Mouse (Mus musculus): Measurements from ENCODE around the gene Tmtc4.

DNA sequence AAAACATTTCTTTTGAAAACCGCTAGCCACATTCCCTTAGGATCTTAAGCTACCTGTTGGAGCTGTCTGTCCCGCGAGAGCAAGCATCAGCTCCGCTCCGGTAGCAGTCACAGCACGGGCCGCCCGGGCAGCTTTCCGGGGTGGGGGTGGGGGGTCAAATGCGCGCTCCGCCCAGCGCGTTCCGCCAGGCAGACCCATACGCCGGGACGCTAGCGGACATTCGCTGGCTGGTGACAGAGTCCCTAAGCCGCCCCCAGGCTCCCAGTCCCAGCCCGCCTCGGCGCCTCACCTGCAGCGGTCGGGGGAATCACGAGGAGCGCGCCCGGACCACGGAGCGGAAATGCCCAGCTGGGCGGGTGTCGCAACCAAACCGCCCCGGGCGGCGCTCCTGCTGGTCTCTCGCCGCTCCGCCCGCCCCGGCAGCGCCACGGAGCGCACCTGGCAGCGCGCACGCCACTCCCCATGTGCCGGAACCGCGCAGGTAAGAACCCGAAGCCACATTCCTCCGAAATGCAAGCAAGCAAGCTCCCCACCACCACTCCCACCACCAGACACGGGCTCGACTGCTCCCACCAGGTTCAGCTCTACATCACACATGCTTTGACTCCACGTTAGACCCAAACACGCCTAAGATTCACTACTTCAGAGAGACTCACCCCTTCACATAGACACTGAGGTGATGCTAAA, 70.9 kb downstream of the Tmtc4 start:
- TF ChIP-seq POLR2A (IDR thresholded peaks at IDR 0.05; ENCODE audit: low read depth, low read length) (peak; percentile 22; the same call in 1 of the 2 replicates), CTCF (IDR thresholded peaks at IDR 0.05; ENCODE audit: extremely low read depth, insufficient read length, insufficient replicate concordance, low read depth, low read length) (no peak)
